Mouse (Mus musculus): ENCODE data around the gene Slc12a1. TPM values are rescaled to one million over a fixed set of nuclear protein-coding genes. Genes with fewer than 3 reads are reported as not detected.

The Slc12a1 gene
- total RNA-seq, 1 experiment from 2014 or later = not detected

DNA sequence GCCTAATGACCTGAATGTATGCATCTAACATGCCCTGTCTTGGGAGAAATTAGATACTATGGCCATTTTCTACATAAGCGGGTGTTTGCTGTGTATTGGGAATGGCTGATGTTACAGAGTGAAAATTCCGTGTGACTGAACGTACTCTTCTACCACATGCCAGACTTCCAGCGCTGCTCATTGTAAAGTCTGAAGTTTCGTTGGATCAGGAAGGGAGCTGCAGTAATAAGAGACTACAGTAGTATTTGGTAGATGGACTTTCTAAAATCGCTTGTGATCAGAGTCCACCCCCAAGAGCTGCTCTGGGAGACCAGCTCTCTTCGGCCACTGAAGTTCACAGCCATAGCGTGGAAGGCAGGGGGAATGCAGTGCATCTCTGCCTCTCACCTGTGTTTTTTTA, 96.0 kb downstream of the Slc12a1 start:
- no peak for ATAC-seq (replicated peaks; ENCODE audit: insufficient number of reproducible peaks, low FRiP score, low TSS enrichment, poor library complexity, severe bottlenecking)

DNA sequence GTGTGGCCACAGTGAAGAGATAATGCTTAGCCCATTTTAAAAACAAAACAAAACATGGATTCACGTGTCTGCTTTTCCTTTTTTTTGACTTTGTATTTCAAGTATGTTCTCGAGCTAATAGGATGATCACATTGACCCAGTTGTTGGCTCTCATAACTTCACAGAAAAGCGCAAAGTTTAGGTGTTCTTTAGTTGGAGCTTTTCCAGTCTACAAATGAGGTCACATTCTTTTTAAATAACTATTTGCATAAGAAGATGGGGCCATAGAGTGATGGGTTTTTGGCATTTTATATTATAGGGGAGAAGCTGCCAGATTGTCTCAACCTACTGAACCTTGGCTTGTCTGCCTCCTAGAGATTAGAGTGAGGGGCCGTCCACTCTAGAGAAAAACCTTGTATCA, 97.0 kb downstream of the Slc12a1 start:
- no peak for ATAC-seq (replicated peaks; ENCODE audit: insufficient number of reproducible peaks, low FRiP score, low TSS enrichment, poor library complexity, severe bottlenecking)

DNA sequence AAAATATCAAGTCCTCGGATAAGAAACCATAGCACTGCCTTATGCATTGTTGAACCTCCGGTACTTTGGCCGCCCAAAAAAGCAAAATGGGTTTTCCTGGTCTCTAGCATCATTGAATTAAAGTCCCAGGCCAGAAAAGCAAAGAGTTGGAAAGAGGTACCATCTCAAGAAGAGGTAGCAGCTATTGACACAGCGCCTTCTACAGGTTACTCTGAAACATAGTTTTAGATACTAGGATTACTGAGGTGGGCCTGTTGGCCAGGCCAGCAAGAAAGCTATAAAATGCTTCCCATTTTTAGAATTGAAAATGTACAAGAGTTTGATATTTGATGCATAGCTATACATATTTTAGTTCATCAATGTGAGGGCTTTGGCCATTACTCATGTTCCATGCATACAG, 97.6 kb downstream of the Slc12a1 start:
- no peak for ATAC-seq (replicated peaks; ENCODE audit: insufficient number of reproducible peaks, low FRiP score, low TSS enrichment, poor library complexity, severe bottlenecking)

DNA sequence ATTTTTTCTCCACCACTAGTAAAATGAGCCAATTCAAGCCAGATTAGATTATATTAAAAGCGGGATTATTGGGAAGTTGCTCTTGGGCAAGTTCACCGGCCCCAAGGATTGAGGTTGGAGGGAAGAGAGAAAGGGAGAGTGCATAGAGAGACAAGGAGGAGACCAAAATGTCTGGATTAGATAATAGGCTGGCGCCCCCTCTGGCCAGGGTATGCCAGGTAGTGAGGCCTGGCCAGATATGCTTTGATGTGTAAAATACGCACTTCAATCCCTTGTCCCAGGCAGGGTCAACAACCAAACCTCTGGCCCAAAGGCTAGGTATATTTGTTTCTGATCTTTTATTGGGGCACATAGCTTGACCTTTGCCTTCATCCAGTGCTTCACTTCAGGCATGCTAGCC, 99.5 kb downstream of the Slc12a1 start:
- ATAC-seq (replicated peaks; ENCODE audit: insufficient number of reproducible peaks, low FRiP score, low TSS enrichment, poor library complexity, severe bottlenecking) = no peak

DNA sequence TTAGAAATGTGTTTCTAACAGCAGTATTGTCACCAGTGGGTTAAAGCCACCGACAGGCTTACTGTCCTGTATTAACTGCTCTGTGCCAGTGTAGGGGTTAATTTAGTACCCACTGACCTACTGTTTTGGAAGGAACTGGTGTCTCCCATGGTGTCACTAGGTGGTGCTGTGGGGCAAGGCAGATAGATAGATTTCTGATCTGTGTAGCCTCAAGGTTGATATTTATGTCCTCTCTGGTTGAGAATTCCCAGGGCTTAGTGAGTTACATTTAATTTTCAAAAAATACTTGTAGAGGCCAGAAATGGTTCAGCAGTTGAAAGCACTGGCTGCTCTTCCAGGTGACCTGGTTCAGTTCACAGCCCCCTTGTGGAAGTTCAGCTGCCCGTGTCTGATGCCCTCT, 100.0 kb downstream of the Slc12a1 start:
- ATAC-seq (replicated peaks; ENCODE audit: insufficient number of reproducible peaks, low FRiP score, low TSS enrichment, poor library complexity, severe bottlenecking) = peak; percentile 37; the same call in 1 of the 2 replicates

DNA sequence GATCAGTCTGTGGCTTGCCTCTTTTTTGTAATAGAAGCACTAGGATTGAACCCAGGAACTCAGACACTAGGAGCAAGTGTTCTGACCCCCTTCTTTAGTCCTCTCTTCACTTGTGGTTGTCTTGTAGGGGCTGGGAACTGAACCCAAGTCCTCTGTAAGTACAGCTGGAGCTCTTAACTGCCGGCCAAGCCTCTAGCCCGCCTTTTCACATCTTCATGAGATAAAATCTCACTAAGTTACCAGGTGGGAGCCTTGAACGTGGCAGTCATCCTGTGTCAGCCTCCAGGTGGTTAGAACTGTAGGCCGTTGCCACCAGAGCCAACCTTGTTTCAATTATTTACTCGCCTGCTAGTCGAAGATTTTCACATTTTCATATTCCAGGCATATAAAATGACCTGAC, 101.4 kb downstream of the Slc12a1 start:
- no peak for ATAC-seq (replicated peaks; ENCODE audit: insufficient number of reproducible peaks, low FRiP score, low TSS enrichment, poor library complexity, severe bottlenecking)

DNA sequence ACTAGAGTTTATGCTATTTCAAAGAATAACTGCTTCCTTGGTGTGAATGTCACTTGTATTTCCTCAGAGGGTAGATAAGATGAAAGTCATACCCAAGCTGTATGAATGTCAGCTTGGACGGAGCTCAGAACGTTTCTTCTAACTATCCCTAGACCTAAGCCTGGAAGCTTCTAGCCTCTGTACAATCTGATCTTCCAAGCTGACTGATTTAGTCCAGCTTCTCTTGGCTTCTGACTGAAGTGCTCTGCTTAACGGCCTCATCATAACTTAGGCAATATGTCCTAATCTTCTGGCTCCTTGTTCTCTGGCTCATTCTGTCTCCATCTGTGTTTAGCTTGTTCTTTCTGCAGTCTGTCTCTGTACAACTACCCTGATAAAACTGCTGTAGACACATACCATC, 102.3 kb downstream of the Slc12a1 start:
- ATAC-seq (replicated peaks; ENCODE audit: insufficient number of reproducible peaks, low FRiP score, low TSS enrichment, poor library complexity, severe bottlenecking) = no peak

DNA sequence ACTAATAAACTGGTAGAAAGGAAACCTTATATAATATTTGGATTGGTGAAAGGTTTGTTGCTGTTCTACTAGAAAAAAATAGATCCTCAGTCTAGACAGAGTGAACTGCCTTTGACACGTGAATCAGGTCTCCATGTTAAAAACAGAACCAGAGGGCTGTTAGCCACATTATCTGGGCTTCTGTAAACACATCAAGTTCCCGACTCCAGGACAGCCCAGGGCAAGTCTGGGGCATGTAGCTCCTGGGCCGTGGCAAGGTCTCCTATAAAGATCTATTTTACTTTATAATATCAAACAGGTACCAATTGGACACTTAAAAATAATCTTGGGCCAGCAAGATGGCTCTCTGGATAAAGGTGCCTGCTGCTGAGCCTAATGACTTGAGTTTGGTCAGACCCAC, 103.6 kb downstream of the Slc12a1 start:
- no peak for ATAC-seq (replicated peaks; ENCODE audit: insufficient number of reproducible peaks, low FRiP score, low TSS enrichment, poor library complexity, severe bottlenecking)

DNA sequence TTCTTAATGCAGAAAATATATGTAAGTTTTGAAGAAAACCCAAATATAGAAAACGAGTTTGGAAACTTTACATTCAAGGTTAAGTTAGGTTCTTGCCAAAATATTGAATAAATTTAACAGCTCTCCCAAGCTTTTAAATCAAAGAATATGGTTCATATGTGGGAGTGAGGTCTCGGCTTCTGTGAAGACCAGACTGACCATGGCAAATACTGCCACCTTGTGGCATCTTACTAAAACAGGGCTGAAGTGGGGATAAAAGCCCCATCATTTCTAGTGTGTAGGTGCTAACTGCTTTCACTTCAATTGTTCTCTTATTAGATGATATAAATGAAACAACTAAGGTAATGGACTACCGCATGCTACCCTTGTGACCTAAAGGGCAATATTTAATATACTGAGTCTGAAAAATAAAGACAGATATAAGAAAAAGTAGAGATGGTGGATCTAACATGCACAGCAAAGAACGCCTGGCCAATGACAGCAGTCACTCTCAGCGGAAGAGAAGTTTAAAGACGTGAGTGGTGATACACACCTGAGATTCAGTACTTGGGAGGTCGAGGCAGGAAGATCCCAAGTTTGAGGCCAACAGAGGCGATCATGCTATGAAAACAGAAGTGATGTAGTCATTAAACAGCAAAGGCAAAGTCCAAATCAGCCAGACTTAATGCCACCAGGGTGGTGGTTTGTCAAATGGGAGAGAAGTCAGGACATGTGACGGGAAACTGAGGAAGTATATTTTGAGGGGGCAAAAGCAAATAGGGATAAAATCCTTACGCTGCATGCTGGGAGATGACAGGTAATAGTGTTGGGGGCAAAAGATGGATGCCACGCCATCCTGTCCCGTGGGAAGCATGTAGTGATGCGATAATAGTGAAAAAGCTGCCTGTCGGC, 107.2 kb downstream of the Slc12a1 start:
- 0 out of 2 replicates have a peak, but pooled peaks have one; percentile 58 for ATAC-seq (replicated peaks; ENCODE audit: insufficient number of reproducible peaks, low FRiP score, low TSS enrichment, poor library complexity, severe bottlenecking)

DNA sequence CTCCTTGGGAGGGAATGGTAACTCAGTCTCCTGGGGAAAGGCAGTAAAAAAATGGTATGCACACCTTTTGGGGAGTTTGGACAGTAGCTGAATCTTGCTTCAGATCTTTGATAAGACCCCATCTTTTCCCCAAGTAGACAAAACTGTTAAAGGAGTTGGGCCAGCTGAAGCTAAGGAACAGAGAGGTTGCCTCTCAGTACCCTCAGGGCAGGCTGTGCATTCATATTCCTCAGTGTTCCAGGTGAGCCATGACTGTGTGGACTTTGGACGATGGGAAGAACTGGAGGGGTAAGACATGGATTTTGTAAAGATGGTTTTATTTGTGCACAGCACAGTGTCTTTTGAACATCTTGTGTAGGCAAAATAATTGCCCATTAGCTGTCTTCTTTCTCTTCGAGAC, 108.0 kb downstream of the Slc12a1 start:
- no peak for ATAC-seq (replicated peaks; ENCODE audit: insufficient number of reproducible peaks, low FRiP score, low TSS enrichment, poor library complexity, severe bottlenecking)

DNA sequence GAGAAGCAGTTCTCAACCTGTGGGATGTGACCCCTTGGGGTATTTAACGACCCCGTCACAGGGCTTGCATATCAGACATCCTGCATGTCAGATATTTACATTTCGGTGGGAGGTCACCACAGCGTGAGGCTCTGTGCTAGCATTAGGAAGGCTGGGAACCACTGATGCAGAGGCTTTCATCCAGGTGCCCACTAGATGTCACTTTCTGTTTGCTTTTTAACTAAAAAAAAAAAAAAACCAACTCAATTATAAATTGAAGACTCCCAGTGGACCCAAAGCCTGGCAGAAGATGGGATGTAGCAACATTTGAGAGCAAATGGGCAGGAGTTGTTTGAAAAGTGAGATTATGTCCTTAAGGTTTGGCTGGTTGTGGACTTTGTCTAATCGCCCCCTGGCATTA, 110.8 kb downstream of the Slc12a1 start:
- ATAC-seq (replicated peaks; ENCODE audit: insufficient number of reproducible peaks, low FRiP score, low TSS enrichment, poor library complexity, severe bottlenecking) = no peak

DNA sequence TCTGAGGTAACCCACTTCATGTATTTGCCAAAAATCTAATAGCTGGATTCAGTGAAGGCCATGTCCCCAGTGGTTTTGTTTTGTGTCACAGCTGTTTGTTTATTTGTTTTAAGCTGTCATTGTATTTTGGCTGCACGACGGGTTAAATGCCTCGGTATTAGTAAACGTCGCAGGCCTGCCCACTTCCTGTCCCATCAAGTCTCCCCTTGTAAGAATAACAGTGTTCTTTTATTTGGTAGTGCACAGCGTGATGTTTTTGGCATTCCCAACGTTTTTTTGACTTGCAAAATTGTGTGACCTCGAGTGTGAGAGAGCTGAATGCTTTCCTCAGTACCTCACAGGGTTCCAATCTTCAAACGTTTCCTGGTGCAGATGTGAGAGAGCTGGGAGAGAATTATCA, 111.4 kb downstream of the Slc12a1 start:
- ATAC-seq (replicated peaks; ENCODE audit: insufficient number of reproducible peaks, low FRiP score, low TSS enrichment, poor library complexity, severe bottlenecking) = no peak

DNA sequence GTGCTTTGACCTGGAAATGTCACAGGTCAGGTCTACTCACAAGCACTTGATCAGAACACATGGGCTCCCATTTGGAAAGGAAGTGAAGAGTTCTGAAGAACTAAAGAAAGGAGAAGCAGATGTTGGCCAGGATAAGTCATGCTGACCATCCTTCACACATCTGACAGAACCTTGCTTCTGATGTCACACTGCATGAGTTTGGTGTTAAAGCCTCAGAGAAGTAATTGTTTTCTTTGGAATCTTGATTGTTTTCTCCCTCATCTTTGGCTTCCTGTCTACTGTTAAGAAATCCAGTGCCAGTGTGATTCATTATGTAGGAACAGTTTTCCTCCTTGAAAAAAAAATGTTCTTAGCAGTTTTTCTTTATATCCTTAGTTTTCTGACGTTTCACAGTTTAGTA, 116.6 kb downstream of the Slc12a1 start:
- ATAC-seq (replicated peaks; ENCODE audit: insufficient number of reproducible peaks, low FRiP score, low TSS enrichment, poor library complexity, severe bottlenecking) = no peak

DNA sequence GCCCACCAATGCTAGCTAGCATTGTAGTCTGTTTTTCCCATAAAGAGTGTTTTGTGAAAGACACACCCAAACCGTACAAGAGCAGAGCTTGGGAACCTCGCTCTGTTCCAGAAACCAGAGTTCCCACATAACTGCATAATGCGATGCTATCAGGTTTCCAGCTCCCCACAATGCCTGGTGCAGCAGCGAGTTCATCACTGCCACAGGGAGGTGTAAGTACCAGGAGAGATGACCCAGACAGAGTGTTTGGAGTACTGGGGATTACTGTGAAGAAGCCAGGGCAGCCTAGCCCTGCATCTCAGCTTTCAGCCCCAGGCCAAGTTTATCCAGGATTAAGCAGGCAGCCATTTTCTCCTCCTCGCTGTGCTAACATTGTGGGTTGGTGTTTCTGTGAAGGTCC, 123.3 kb downstream of the Slc12a1 start:
- no peak for ATAC-seq (replicated peaks; ENCODE audit: insufficient number of reproducible peaks, low FRiP score, low TSS enrichment, poor library complexity, severe bottlenecking)

DNA sequence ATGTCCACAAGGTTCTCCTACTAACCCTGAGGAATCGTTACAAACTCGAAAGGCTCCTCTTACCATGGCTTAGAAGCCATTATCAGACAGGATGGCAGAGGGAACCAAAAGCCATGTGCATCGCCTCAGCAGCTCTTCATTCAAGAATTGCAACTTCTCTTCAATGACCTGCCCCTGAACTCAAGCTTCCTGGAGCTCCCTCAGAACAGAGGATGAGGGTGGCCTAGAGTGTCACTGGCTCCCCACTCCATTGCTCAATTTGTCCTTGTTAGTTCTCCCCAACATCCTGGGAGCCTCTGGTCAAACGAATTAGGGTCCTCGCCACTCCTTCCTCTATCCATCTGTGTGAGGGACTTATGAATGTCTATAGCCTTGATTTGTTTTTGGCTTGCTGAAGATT, 124.4 kb downstream of the Slc12a1 start:
- no peak for ATAC-seq (replicated peaks; ENCODE audit: insufficient number of reproducible peaks, low FRiP score, low TSS enrichment, poor library complexity, severe bottlenecking)

DNA sequence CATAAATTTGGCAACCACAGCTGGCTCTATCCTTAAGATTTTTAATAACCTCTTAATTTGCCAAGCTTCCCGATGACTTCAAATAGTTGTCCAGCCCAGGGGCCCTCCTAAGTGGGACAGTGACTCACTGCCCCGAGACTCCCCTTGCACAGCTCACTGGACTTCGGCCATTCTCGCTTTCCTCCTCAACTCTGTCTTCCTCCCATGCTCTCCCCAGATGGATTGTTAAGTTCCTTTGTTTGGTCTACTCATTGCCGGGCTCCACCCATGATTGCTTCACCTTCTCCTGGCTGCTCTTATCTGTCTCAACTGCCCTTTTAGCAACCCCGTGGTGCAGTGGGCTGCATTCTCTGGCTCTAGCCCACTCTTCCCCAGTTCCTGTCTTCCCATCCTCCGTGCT, 126.2 kb downstream of the Slc12a1 start:
- 0 out of 2 replicates have a peak, but pooled peaks have one; percentile 25 for ATAC-seq (replicated peaks; ENCODE audit: insufficient number of reproducible peaks, low FRiP score, low TSS enrichment, poor library complexity, severe bottlenecking)

Other genes with a start within 250 kb of the Slc12a1 start
- 0.49 to 0.86 TPM in 2 of 3 replicates, not detected in the other for gene Slc24a5, start 84.4 kb upstream of the Slc12a1 start, total RNA-seq (2017)
- 16.6 to 38.3 TPM (median 31.8 TPM) in 3 replicates for gene Myef2, start 28.8 kb upstream of the Slc12a1 start, total RNA-seq (2017)
- gene Ctxn2, start 15.8 kb upstream of the Slc12a1 start, total RNA-seq (2017) = not detected in 3 replicates
- 9.1 to 14.2 TPM (median 11.6 TPM) in 3 replicates for gene Dut, start 94.7 kb downstream of the Slc12a1 start, total RNA-seq (2017)

All from monocyte, adult 5-6 weeks (primary cell).